Mouse (Mus musculus) cerebellum, adult 18-20 months (tissue): ENCODE data around the gene Ythdf1.

Experiments used
- DNase-seq, 2 experiments: peaks; one replicate each; pipeline ENCODE4 v3.0.0; 2021

Gene Ythdf1

GRCm38 (mm10) chr2:180870006-180870405, 50.7 kb downstream of the Ythdf1 start:
- no peak for DNase-seq

DNA sequence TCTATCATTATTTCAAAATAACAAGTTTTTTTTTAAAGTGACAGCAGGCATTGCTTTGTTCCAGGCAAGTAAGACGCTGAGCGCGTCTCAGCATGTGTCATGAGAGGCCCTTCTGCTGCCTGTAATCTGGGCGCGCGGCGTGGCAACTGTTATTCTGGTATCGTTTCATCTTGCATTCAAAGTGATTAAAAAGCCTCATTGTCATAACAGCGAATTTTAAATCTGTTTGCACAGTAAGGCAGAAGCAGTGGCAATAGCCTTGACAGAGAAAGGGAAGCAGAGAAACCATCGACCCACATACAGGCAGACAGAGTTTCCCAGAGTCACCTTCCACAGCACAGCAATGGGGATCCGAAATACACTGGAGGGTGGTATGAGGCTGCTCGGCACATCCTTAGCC, 59.2 kb downstream of the Ythdf1 start:
- peak; percentile 26 to 30 for DNase-seq

GRCm38 (mm10) chr2:180857121-180857520, 63.6 kb downstream of the Ythdf1 start:
- no peak for DNase-seq

DNA sequence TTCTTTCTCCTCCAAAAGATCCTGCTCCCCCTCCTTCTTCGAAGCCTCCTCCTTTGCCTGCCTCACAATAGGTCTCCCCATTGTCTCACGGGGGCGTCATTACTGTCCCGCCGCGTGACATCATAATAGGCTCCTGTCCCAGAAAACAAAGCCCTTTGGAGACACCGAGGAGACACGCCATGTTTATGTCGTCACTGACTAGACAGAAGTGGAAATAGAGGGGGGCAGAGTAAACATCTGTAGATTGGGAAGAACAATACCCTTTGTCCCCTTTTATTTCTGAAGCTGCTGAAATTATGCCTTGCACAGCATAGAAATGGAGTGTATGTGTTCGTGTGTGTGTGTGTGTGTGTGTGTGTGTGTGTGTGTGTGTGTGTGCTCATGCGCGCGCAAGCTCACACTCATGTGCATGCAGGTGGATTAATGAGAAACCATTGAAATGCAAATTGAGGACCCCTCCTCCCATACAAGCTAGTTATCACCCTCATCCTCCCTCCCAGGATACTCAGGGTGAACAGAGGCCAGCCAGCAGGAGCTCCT, 65.7 kb downstream of the Ythdf1 start:
- DNase-seq: peak; percentile 29 to 37
